Mouse (Mus musculus): Measurements from ENCODE around the gene Uox.

GRCm38 (mm10) chr3:146596864-146597263 lies 26.6 kb downstream of the Uox start:
- TF ChIP-seq POLR2A (IDR thresholded peaks at IDR 0.05; ENCODE audit: borderline replicate concordance, extremely low read depth, insufficient read depth, insufficient read length, poor library complexity, severe bottlenecking) (no peak), CTCF (IDR thresholded peaks at IDR 0.05; ENCODE audit: borderline replicate concordance, extremely low read depth, insufficient read depth, insufficient read length) (no peak)

All from brain, embryonic 14.5 days (tissue).